In the genomic region with DNA sequence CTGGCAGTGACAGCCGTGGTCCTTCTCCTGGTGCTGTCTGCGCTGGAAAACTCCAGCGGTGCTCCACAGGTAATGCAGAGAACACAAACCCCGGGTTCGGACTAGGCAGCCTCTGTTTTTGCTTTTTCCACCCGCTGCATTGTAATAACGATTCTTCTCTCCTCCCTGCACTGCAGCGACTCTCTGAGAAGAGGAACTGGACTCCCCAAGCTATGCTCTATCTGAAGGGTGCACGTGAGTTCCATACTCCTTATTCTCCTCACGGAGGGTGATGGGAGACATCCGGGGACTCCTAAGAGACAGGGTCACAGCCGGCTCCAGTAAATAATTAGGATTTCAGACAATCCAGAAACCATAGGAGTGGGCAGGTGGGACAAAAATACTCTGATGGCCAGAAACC, we compare ENCODE assay signal across 16 mouse cellular contexts. TPM values are rescaled to one million over a fixed set of nuclear protein-coding genes. Genes with fewer than 3 reads are reported as not detected.
DNase-seq lines count a peak whose midpoint lies in the region; ATAC-seq lines count a peak whose summit lies in the region.
"Had no signal": no experiment of that assay in that cellular context is flagged by ENCODE, and none has a peak within 500 bp of the region (broad histone marks: within the 10 kb centered on the region; RNA-seq: fewer than 3 reads in every experiment).

No protein-coding gene starts in this region.

- H3K27me3 ChIP-seq in forebrain, embryonic 10.5 days (ENCODE audit: poor library complexity, severe bottlenecking), result peaks cover 49% of the 10 kb centered on the region
- peaks cover 32% of the 10 kb centered on the region for H3K27me3 ChIP-seq in forebrain, embryonic 15.5 days
- H3K27me3 ChIP-seq in limb, embryonic 11.5 days (ENCODE audit: control insufficient read depth, insufficient read depth, low read length), result peaks cover 21% of the 10 kb centered on the region
- peaks cover 50% of the 10 kb centered on the region for H3K27me3 ChIP-seq in limb, embryonic 10.5 days (ENCODE audit: low read depth, poor library complexity, severe bottlenecking)
- peaks cover 8% of the 10 kb centered on the region for H3K27me3 ChIP-seq in midbrain, embryonic 11.5 days (ENCODE audit: control insufficient read depth, insufficient read depth, low read length)

- no peak overlapping the region for H3K4me2 ChIP-seq in forebrain, embryonic 15.5 days (replicated peaks)
- H3K4me2 ChIP-seq in limb, embryonic 11.5 days (ENCODE audit: low read depth, severe bottlenecking), result no peak overlapping the region
- H3K4me2 ChIP-seq in midbrain, embryonic 11.5 days, result 0 out of 2 replicates have a peak overlapping the region, but pooled peaks have one; percentile 60

- peaks cover 27% of the 10 kb centered on the region for H3K4me1 ChIP-seq in forebrain, embryonic 10.5 days
- H3K4me1 ChIP-seq in forebrain, embryonic 15.5 days, result no peaks in the 10 kb centered on the region
- H3K4me1 ChIP-seq in limb, embryonic 11.5 days (ENCODE audit: control insufficient read depth, insufficient read depth, low read length), result no peaks in the 10 kb centered on the region
- H3K4me1 ChIP-seq in limb, embryonic 10.5 days, result peaks cover 12% of the 10 kb centered on the region
- H3K4me1 ChIP-seq in midbrain, embryonic 11.5 days (ENCODE audit: control insufficient read depth, insufficient read depth, low read length), result peaks cover 8% of the 10 kb centered on the region
- H3K4me1 ChIP-seq: liver, embryonic 13.5 days had no signal

- no peak for DNase-seq in forebrain, embryonic 10.5 days (ENCODE audit: extremely low spot score, low spot score)
- DNase-seq in limb, embryonic 11.5 days (ENCODE audit: low spot score), result peak; percentile 26
- DNase-seq in limb, embryonic 10.5 days (ENCODE audit: low spot score), result no peak
- DNase-seq in midbrain, embryonic 11.5 days (ENCODE audit: low spot score, missing footprints), result no peak
- DNase-seq in retina, postnatal 1 day, result peak; percentile 8
- no peak for DNase-seq in thymus, adult 18-20 months
- DNase-seq: cerebellum, postnatal 14 days; liver, embryonic 13.5 days; right cerebral cortex, adult 18-20 months; thymus, postnatal 25 days had no signal

- no peak for ATAC-seq in forebrain, embryonic 15.5 days (replicated peaks)
- no peak for ATAC-seq in limb, embryonic 11.5 days (ENCODE audit: insufficient number of reproducible peaks, low FRiP score, low TSS enrichment, low read depth)
- ATAC-seq in midbrain, embryonic 11.5 days (ENCODE audit: low FRiP score), result peak; percentile 30; the same call in 1 of the 2 replicates
- ATAC-seq in erythroblast, adult 5-6 weeks (replicated peaks; ENCODE audit: low FRiP score, poor library complexity, severe bottlenecking), result no peak

- H3K36me3 ChIP-seq in forebrain, embryonic 10.5 days (replicated peaks), result no peaks in the 10 kb centered on the region; the same call in 1 of the 2 replicates
- no peaks in the 10 kb centered on the region for H3K36me3 ChIP-seq in forebrain, embryonic 15.5 days
- H3K36me3 ChIP-seq in limb, embryonic 11.5 days (ENCODE audit: control insufficient read depth, insufficient read depth, low read length), result no peaks in the 10 kb centered on the region
- H3K36me3 ChIP-seq in limb, embryonic 10.5 days, result no peaks in the 10 kb centered on the region
- H3K36me3 ChIP-seq in midbrain, embryonic 11.5 days (ENCODE audit: control insufficient read depth, insufficient read depth, low read length), result no peaks in the 10 kb centered on the region
- H3K36me3 ChIP-seq: liver, embryonic 13.5 days had no signal

- H3K4me3 ChIP-seq in forebrain, embryonic 10.5 days, result peak overlapping the region; percentile 54; the same call in 1 of the 2 replicates
- no peak overlapping the region for H3K4me3 ChIP-seq in forebrain, embryonic 15.5 days
- no peak overlapping the region for H3K4me3 ChIP-seq in limb, embryonic 11.5 days (ENCODE audit: low read depth, low read length)
- no peak overlapping the region for H3K4me3 ChIP-seq in limb, embryonic 10.5 days
- no peak overlapping the region; the same call in 1 of the 2 replicates for H3K4me3 ChIP-seq in midbrain, embryonic 11.5 days (ENCODE audit: low read depth, low read length)

- no peaks in the 10 kb centered on the region for H3K9me3 ChIP-seq in forebrain, embryonic 10.5 days
- no peaks in the 10 kb centered on the region for H3K9me3 ChIP-seq in forebrain, embryonic 15.5 days
- no peaks in the 10 kb centered on the region for H3K9me3 ChIP-seq in limb, embryonic 11.5 days (ENCODE audit: control insufficient read depth, low read length)
- H3K9me3 ChIP-seq in limb, embryonic 10.5 days (replicated peaks), result no peaks in the 10 kb centered on the region
- no peaks in the 10 kb centered on the region for H3K9me3 ChIP-seq in midbrain, embryonic 11.5 days (ENCODE audit: control insufficient read depth, low read length)
- H3K9me3 ChIP-seq: liver, embryonic 13.5 days had no signal

- H3K27ac ChIP-seq in forebrain, embryonic 10.5 days, result no peak overlapping the region
- H3K27ac ChIP-seq in forebrain, embryonic 15.5 days (replicated peaks), result no peak overlapping the region
- no peak overlapping the region for H3K27ac ChIP-seq in limb, embryonic 11.5 days (replicated peaks; ENCODE audit: low read depth, low read length)
- no peak overlapping the region for H3K27ac ChIP-seq in limb, embryonic 10.5 days
- H3K27ac ChIP-seq in midbrain, embryonic 11.5 days (ENCODE audit: low read depth, low read length), result no peak overlapping the region
- H3K27ac ChIP-seq: liver, embryonic 13.5 days had no signal

- 10% methylated on average over 12 of the region's 12 CpGs for WGBS in forebrain, embryonic 10.5 days
- WGBS in forebrain, embryonic 15.5 days, result 10% methylated on average over 12 of the region's 12 CpGs
- 14% methylated on average over 12 of the region's 12 CpGs for WGBS in limb, embryonic 11.5 days
- WGBS in limb, embryonic 10.5 days, result 9% methylated on average over 12 of the region's 12 CpGs
- 9% methylated on average over 12 of the region's 12 CpGs for WGBS in midbrain, embryonic 11.5 days

- no peak overlapping the region for H3K9ac ChIP-seq in forebrain, embryonic 15.5 days (replicated peaks)
- H3K9ac ChIP-seq in limb, embryonic 11.5 days (ENCODE audit: low read length), result no peak overlapping the region
- H3K9ac ChIP-seq in midbrain, embryonic 11.5 days (ENCODE audit: low read length), result no peak overlapping the region
- H3K9ac ChIP-seq: liver, embryonic 13.5 days had no signal

RNA-seq across cellular contexts. Expression of a gene that starts 0.6 kb away (rescaled TPM):
- polyA plus RNA-seq in forebrain, embryonic 10.5 days (2016; fragmentation: Nextera tagmentation; extraction: Ambion mirVana), result 0.33 and 0.53 TPM in 2 replicates
- polyA plus RNA-seq in forebrain, embryonic 15.5 days (2015; fragmentation: Nextera tagmentation; extraction: Ambion mirVana), result 1.3 and 3.4 TPM in 2 replicates
- 0.52 and 0.65 TPM in 2 replicates for polyA plus RNA-seq in limb, embryonic 11.5 days (2014; fragmentation: Nextera tagmentation; extraction: Ambion mirVana)
- polyA plus RNA-seq in limb, embryonic 10.5 days (2016; fragmentation: Nextera tagmentation; extraction: Ambion mirVana), result 0.54 and 0.78 TPM in 2 replicates
- 2.1 and 2.4 TPM in 2 replicates for polyA plus RNA-seq in midbrain, embryonic 11.5 days (2014; fragmentation: Nextera tagmentation; extraction: Ambion mirVana)
- total RNA-seq in erythroblast, adult 5-6 weeks (2015; ENCODE audit: low replicate concordance), result not detected in 2 replicates
- 1.8 TPM in 1 of 2 replicates, not detected in the other for total RNA-seq in erythroblast, adult 5-6 weeks (2017; ENCODE audit: low replicate concordance)

RNA-seq across cellular contexts. Expression of a gene that starts 26.8 kb away (rescaled TPM):
- 112 and 119 TPM in 2 replicates for polyA plus RNA-seq in forebrain, embryonic 10.5 days (2016; fragmentation: Nextera tagmentation; extraction: Ambion mirVana)
- polyA plus RNA-seq in forebrain, embryonic 15.5 days (2015; fragmentation: Nextera tagmentation; extraction: Ambion mirVana), result 80.6 and 85.5 TPM in 2 replicates
- 126 and 130 TPM in 2 replicates for polyA plus RNA-seq in limb, embryonic 11.5 days (2014; fragmentation: Nextera tagmentation; extraction: Ambion mirVana)
- polyA plus RNA-seq in limb, embryonic 10.5 days (2016; fragmentation: Nextera tagmentation; extraction: Ambion mirVana), result 115 and 125 TPM in 2 replicates
- 114 and 130 TPM in 2 replicates for polyA plus RNA-seq in midbrain, embryonic 11.5 days (2014; fragmentation: Nextera tagmentation; extraction: Ambion mirVana)
- total RNA-seq in erythroblast, adult 5-6 weeks (2015; ENCODE audit: low replicate concordance), result 6.3 and 13.2 TPM in 2 replicates
- 9.1 and 10.7 TPM in 2 replicates for total RNA-seq in erythroblast, adult 5-6 weeks (2017; ENCODE audit: low replicate concordance)

RNA-seq across cellular contexts. Expression of a gene that starts 27.0 kb away (rescaled TPM):
- polyA plus RNA-seq in forebrain, embryonic 10.5 days (2016; fragmentation: Nextera tagmentation; extraction: Ambion mirVana), result 42.8 and 43.5 TPM in 2 replicates
- polyA plus RNA-seq in forebrain, embryonic 15.5 days (2015; fragmentation: Nextera tagmentation; extraction: Ambion mirVana), result 29.1 and 31.2 TPM in 2 replicates
- polyA plus RNA-seq in limb, embryonic 11.5 days (2014; fragmentation: Nextera tagmentation; extraction: Ambion mirVana), result 32.0 and 32.3 TPM in 2 replicates
- 30.0 and 31.5 TPM in 2 replicates for polyA plus RNA-seq in limb, embryonic 10.5 days (2016; fragmentation: Nextera tagmentation; extraction: Ambion mirVana)
- 41.3 and 47.8 TPM in 2 replicates for polyA plus RNA-seq in midbrain, embryonic 11.5 days (2014; fragmentation: Nextera tagmentation; extraction: Ambion mirVana)
- 2.7 and 7.1 TPM in 2 replicates for total RNA-seq in erythroblast, adult 5-6 weeks (2015; ENCODE audit: low replicate concordance)
- 7.9 and 8.8 TPM in 2 replicates for total RNA-seq in erythroblast, adult 5-6 weeks (2017; ENCODE audit: low replicate concordance)

RNA-seq across cellular contexts. Expression of a gene that starts 59.1 kb away (rescaled TPM):
- polyA plus RNA-seq in forebrain, embryonic 10.5 days (2016; fragmentation: Nextera tagmentation; extraction: Ambion mirVana), result not detected in 2 replicates
- polyA plus RNA-seq in forebrain, embryonic 15.5 days (2015; fragmentation: Nextera tagmentation; extraction: Ambion mirVana), result not detected in 2 replicates
- not detected in 2 replicates for polyA plus RNA-seq in limb, embryonic 11.5 days (2014; fragmentation: Nextera tagmentation; extraction: Ambion mirVana)
- polyA plus RNA-seq in limb, embryonic 10.5 days (2016; fragmentation: Nextera tagmentation; extraction: Ambion mirVana), result not detected in 2 replicates
- polyA plus RNA-seq in midbrain, embryonic 11.5 days (2014; fragmentation: Nextera tagmentation; extraction: Ambion mirVana), result 0.12 and 0.14 TPM in 2 replicates
- not detected in 2 replicates for total RNA-seq in erythroblast, adult 5-6 weeks (2015; ENCODE audit: low replicate concordance)
- not detected in 2 replicates for total RNA-seq in erythroblast, adult 5-6 weeks (2017; ENCODE audit: low replicate concordance)
- total RNA-seq: left cerebral cortex, postnatal 14 days; MEL had no signal
- polyA plus RNA-seq: brain, embryonic 14.5 days; intestine, embryonic 14.5 days had no signal

Comparison
In these comparisons a context has a peak if more than half of its experiments do, and no peak if none do; other contexts are left out.
1. DNase-seq: peak in limb, embryonic 11.5 days (single experiment) and retina, postnatal 1 day (single experiment); none in forebrain, embryonic 10.5 days (single experiment), limb, embryonic 10.5 days (single experiment), midbrain, embryonic 11.5 days (single experiment) and thymus, adult 18-20 months (0 of 2).